In the genomic region with DNA sequence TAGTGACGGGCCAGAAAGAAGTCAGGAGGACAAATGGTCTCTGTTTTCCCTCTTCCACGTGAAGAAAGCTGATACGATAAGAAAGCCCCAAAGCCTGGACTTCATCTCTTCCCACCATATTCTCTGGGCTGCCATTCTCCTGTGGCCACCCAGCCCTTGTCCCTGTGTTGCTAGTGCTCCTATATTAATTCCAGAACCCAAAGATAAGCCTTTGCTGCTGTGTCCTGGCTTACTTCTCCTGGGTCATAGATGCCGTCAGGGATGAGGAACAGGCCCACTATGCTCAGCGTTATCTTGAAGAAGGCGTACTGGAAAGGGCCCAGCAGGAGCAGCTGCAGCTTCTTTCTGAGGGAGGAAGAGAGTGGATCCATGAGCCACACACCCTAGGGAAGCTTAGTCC, we compare ENCODE assay signal across 23 mouse cellular contexts. TPM values are rescaled to one million over a fixed set of nuclear protein-coding genes. Genes with fewer than 3 reads are reported as not detected.
"Had no signal": no experiment of that assay in that cellular context is flagged by ENCODE, and none has a peak within 500 bp of the region (broad histone marks: within the 10 kb centered on the region; RNA-seq: fewer than 3 reads in every experiment).

No protein-coding gene starts in this region.

- H3K4me1 ChIP-seq: limb, embryonic 15.5 days; liver, embryonic 12.5 days; neural tube, embryonic 15.5 days had no signal

- H3K9ac ChIP-seq: limb, embryonic 15.5 days; liver, embryonic 12.5 days; lung, embryonic 14.5 days; neural tube, embryonic 15.5 days had no signal

- H3K4me3 ChIP-seq: limb, embryonic 15.5 days; liver, embryonic 12.5 days; midbrain, embryonic 10.5 days; myocyte; neural tube, embryonic 15.5 days had no signal

- DNase-seq: kidney, postnatal 10 days; layer of hippocampus, adult 9-11 months; layer of hippocampus, postnatal 36 days; lung, embryonic 14.5 days; lung, postnatal 10 days; lung, postnatal 4 days; midbrain, embryonic 14.5 days; right cerebral cortex, postnatal 4 days; thymus, postnatal 36 days had no signal

- H3K9me3 ChIP-seq: limb, embryonic 15.5 days; liver, embryonic 12.5 days; midbrain, embryonic 10.5 days; neural tube, embryonic 15.5 days had no signal

- H3K27ac ChIP-seq: limb, embryonic 15.5 days; liver, embryonic 12.5 days; midbrain, embryonic 10.5 days; neural tube, embryonic 15.5 days had no signal

- H3K4me2 ChIP-seq: limb, embryonic 15.5 days; liver, embryonic 12.5 days; lung, embryonic 14.5 days; neural tube, embryonic 15.5 days had no signal

- ATAC-seq: liver, embryonic 12.5 days had no signal

- H3K27me3 ChIP-seq: limb, embryonic 15.5 days; neural tube, embryonic 15.5 days had no signal

RNA-seq across cellular contexts. Expression of a gene that starts 10.4 kb away (rescaled TPM):
- total RNA-seq: layer of hippocampus, postnatal 36 days; left cerebral cortex, adult 8-10 months; left cerebral cortex, postnatal 25 days; megakaryocyte, adult 5-6 weeks had no signal
- polyA plus RNA-seq: midbrain, embryonic 14.5 days; spleen, adult 2 months had no signal

RNA-seq across cellular contexts. Expression of a gene that starts 18.8 kb away (rescaled TPM):
- total RNA-seq: layer of hippocampus, postnatal 36 days; left cerebral cortex, adult 8-10 months; left cerebral cortex, postnatal 25 days had no signal
- polyA plus RNA-seq: kidney, embryonic 14.5 days; limb, embryonic 11.5 days; limb, embryonic 15.5 days; liver, embryonic 12.5 days; liver, embryonic 16.5 days; lung, embryonic 14.5 days; midbrain, embryonic 10.5 days; midbrain, embryonic 14.5 days; myocyte; neural tube, embryonic 11.5 days; neural tube, embryonic 15.5 days; spleen, adult 2 months; thymus, postnatal 0 days had no signal
